Mouse (Mus musculus): ENCODE measurements around the gene Pgc. TPM values are rescaled to one million over a fixed set of nuclear protein-coding genes. Genes with fewer than 3 reads are reported as not detected.

The Pgc gene
- not detected in 2 replicates for polyA plus RNA-seq (2015; fragmentation: Nextera tagmentation; extraction: Ambion mirVana)

GRCm38 (mm10) chr17:47726566-47726965 lies at the start of gene Pgc:
Pgc (plus strand) TSS chr17:47726842.

DNA sequence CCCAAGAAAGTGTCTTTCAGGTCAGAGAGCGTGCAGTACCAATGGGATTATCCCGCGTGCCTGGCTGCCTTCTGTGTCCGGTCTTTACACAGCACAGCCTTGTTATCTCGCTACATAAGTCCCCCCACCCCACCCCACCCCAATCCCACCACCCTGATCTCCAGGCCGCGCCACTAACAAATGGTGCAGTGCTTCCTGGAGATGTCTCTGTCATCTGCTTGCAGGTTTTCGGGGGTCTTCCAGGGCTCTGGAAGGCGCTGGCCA lies 38.4 kb upstream of the Pgc start, which contains the start of gene Tomm6:
TSS of gene Tomm6 (minus strand) at position 43 of the 264 bp plus-strand sequence.

DNA sequence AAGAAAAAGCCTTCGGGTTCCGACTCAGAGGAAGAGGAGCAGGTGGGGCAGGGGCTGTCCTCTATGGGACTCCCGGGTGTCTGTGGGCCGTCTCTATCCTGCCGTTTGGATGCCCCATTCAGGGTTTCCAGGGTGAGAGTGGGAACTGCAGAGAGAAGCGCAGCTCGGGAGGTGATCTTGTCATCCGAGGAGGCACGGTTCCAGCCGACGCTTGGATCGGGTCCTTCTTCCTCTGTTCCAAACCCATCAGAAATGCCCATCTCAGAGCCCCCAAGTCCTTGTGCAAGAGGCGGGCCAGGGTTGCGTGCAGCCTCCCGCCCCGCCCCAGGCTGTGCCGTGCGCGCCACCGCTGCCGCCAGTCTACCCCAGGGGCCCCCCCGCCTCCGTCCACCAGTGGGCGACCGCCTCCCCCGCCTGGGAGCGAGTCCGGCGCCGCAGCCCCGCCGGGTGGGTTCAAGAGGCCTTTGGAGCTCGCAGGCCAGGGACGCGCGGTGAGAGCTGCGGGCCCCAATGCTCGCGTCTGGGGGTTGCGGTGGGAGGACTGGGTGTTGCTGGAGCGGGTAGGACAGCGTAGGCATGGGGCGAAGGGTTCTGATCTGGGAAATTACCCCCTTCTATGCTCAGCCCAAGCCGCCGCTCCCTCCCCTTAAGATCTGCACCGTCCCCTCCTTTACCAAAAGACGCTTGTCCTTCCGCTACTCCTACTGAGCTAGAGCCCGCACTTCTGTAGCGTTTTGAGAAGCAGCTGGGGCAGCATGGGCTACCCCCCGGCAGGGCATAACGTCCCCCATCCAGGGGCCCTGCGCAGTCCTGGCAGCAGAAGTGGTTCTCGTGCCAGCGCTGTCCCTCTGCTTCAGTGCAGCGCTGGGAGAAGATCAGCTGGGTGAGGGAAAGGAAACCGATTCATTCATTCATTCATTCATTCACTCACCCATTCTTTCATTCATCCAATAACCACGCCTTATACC lies 37.8 kb upstream of the Pgc start, which contains the start of gene Frs3:
TSS of gene Frs3 (plus strand) at position 423 of the 968 bp plus-strand sequence.

GRCm38 (mm10) chr17:47694442-47694502 lies 32.4 kb upstream of the Pgc start, which contains the start of gene Gm21981:
Gm21981 (minus strand) TSS chr17:47694455.

GRCm38 (mm10) chr17:47694503-47695336 lies 31.9 kb upstream of the Pgc start, which contains the start of gene Prickle4:
Prickle4 (minus strand) TSS chr17:47694736.

GRCm38 (mm10) chr17:47736856-47737255 lies 10.2 kb downstream of the Pgc start, which contains the start of gene Tfeb:
Tfeb (plus strand) TSS chr17:47737030.

Other genes starting within 250 kb of the Pgc start
- 9.2 and 10.5 TPM in 2 replicates for gene Taf8, start 224.6 kb upstream of the Pgc start, polyA plus RNA-seq (2015; fragmentation: Nextera tagmentation; extraction: Ambion mirVana)
- 402 and 432 TPM in 2 replicates for gene Ccnd3, start 221.8 kb upstream of the Pgc start, polyA plus RNA-seq (2015; fragmentation: Nextera tagmentation; extraction: Ambion mirVana)
- 17.0 and 18.7 TPM in 2 replicates for gene Bysl, start 115.3 kb upstream of the Pgc start, polyA plus RNA-seq (2015; fragmentation: Nextera tagmentation; extraction: Ambion mirVana)
- 21.2 and 22.4 TPM in 2 replicates for gene Med20, start 115.3 kb upstream of the Pgc start, polyA plus RNA-seq (2015; fragmentation: Nextera tagmentation; extraction: Ambion mirVana)
- gene Gm20517, start 115.3 kb upstream of the Pgc start, polyA plus RNA-seq (2015; fragmentation: Nextera tagmentation; extraction: Ambion mirVana): 1.2 and 1.5 TPM in 2 replicates
- gene Usp49, start 96.2 kb upstream of the Pgc start, polyA plus RNA-seq (2015; fragmentation: Nextera tagmentation; extraction: Ambion mirVana): 1.6 and 1.8 TPM in 2 replicates
- 282 and 308 TPM in 2 replicates for gene Tomm6, start 38.5 kb upstream of the Pgc start, polyA plus RNA-seq (2015; fragmentation: Nextera tagmentation; extraction: Ambion mirVana)
- gene Frs3, start 37.8 kb upstream of the Pgc start, polyA plus RNA-seq (2015; fragmentation: Nextera tagmentation; extraction: Ambion mirVana): 4.3 and 4.6 TPM in 2 replicates
- gene Gm21981, start 32.4 kb upstream of the Pgc start, polyA plus RNA-seq (2015; fragmentation: Nextera tagmentation; extraction: Ambion mirVana): 0.09 and 0.24 TPM in 2 replicates
- gene Prickle4, start 32.1 kb upstream of the Pgc start, polyA plus RNA-seq (2015; fragmentation: Nextera tagmentation; extraction: Ambion mirVana): 0.61 TPM in 1 of 2 replicates, not detected in the other
- 30.7 and 30.9 TPM in 2 replicates for gene Tfeb, start 10.2 kb downstream of the Pgc start, polyA plus RNA-seq (2015; fragmentation: Nextera tagmentation; extraction: Ambion mirVana)
- gene Mdfi, start 107.8 kb downstream of the Pgc start, polyA plus RNA-seq (2015; fragmentation: Nextera tagmentation; extraction: Ambion mirVana): 1.8 and 2.8 TPM in 2 replicates
- gene Foxp4, start 197.8 kb downstream of the Pgc start, polyA plus RNA-seq (2015; fragmentation: Nextera tagmentation; extraction: Ambion mirVana): 2.8 and 3.4 TPM in 2 replicates

Data from skeletal muscle tissue, postnatal 0 days (tissue).